Mouse (Mus musculus) adipocyte (in vitro differentiated cells): ENCODE measurements at regions not wholly inside any gene's neighbourhood (a gene's known extent, or its start where the extent isn't known, plus 50 kb on each side); places are given as distances from the start of the nearest gene placed in this dataset.
A peak's percentile ranks its signal among the peaks of the same experiment; 100 is the strongest.

ENCODE experiments used
- DNase-seq: peaks from one replicate; pipeline ENCODE4 v3.0.0-alpha.2; 2016; ENCODE audit warnings: low spot score

- no peak for DNase-seq
Observed at GRCm38 (mm10) chr4:148723208-148723607, 80.1 kb downstream of the Gm572 start.

DNA sequence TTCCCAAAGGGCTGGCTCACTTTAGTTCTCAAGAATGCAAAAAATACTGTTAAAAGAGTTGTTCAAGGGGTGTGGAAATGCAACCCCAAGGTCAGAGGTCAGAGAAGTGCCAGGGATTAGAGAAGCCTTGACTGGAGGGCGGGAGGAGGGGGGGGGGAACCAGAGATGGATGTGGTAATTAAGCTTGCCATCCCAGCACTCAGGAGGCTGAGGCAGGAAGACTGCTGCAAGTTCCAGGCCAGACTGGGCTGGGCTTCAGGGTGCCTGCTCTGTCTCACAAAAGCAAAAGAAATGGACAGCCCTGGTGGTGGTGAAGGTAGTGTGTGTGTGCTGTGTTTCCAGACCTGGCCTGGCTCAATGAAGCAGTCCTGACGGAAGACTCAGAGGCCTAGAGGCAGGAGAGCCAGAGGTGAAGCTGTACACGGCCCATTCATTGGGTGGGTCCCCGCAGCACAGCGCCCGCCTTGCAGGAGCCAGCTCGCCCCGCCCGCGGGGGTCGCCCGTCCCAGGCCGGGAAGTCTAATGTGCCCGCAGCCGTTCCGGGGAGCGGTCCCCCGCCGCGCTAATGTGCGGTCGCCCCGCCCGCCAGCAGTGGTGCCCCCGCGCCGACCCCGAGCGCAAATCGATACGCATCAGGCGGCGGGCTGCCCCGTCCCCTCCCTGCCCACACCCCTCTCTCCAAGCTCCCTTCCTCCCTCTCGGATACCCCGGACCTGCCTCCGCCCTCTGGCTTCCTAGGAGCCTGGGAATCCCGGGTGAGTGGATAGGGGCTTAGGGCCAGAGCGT lies 80.1 kb upstream of the Casz1 start:
- no peak for DNase-seq

DNA sequence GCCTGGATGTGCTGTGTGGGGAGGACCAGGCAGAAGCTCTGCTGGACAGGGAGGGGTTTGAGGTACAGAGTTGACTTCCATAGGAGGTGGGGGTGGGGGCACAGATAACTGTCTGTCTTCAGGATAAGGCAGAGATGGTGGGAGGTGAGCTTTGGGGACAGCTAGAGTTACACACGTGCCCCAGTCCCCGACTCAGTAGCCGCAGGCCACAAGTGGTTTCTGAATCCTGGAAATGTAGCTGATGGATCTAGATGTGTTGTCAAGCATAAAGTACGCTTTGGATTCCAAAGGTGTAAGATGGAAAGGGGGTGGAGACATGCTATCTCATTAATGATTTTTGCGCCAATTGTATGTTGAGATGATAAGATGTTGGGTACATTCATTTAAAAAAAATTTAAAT lies 75.4 kb upstream of the Casz1 start:
- no peak for DNase-seq

DNA sequence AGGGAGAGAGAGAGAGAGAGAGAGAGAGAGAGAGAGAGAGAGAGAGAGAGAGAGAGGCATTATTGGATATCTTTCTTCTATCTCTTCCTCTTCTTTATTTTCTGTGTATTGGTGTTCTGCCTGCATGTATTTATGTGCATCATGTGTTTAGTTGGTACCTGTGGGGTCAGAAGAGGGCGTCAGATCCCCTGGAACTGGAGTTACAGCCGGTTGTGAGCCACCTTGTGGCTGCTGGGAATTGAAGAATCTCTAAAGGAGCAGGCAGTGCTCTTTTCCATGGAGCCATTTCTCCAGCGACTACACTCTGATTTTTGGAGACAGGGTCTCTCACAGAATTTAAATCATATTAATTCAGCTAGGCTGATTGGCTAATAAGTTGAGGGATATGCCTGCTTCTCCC lies 72.6 kb upstream of the Casz1 start:
- no peak for DNase-seq

GRCm38 (mm10) chr4:148734061-148734460 lies 70.2 kb upstream of the Casz1 start:
- DNase-seq = no peak

DNA sequence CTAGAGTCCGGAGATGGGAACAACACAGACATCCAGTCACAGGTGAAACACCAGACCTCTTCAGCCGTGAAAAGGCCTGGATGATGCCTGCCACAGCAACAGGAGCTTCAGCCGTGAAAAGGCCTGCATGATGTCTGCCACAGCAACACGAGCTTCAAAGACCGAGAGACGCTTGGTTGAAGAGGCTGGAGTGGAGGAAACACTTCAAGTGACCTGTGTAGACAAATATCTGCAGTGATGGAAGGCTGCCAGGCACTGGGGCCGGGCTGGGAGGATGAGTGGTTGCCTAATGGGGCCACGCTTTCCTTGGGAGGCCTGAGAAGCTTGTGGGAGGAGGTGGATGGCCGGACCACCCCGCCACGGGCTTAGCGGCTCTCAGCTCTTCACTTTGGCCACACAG lies 69.7 kb upstream of the Casz1 start:
- DNase-seq = no peak

DNA sequence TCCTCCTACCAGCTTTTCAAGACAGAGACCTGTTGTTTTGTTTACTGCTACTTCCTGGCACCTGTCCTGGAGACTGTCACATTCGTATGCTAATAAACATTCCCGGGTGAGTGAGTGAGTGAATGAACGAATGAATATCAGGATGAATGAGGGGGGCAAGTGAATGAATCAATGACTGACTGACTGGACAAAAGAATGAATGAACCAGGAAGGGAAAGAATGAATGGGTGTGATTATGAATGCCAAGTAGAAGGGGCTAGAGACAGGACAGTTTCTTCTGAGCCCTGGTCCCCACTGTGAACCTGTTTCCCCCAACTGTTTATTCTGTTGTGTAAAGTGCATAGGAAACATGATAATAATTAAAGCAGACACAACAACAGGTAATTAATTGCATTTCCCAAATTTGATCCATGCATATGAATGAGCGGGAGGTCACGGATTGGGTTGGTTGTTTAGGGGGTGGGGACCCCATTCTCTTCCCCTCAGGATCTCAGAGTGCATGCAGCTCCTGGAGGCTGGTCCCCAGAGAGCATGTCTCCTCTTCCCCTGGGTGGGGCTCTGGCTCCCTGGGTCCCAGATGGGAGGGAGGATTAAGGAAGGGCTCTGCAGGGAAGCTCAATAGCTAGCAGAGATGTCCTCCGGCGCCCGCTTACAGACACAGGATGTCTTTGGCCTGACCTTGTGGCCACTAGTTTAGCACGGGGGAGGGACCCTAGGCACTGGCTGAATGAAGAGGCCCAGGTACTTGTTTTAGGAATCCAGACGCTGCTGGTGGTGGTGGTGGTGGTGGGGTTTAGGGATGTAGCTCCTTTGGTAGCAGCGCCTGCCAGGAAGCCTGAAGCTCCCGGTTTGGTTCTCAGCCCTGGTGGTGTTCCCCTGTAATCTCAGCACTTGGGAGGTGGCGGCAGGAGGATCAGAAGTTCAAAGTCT lies 65.4 kb upstream of the Casz1 start:
- DNase-seq = no peak

- peak; percentile 39 for DNase-seq
Observed at GRCm38 (mm10) chr4:148742549-148743413, 61.4 kb upstream of the Casz1 start.

GRCm38 (mm10) chr4:148743414-148743844 lies 60.8 kb upstream of the Casz1 start:
- no peak for DNase-seq

DNA sequence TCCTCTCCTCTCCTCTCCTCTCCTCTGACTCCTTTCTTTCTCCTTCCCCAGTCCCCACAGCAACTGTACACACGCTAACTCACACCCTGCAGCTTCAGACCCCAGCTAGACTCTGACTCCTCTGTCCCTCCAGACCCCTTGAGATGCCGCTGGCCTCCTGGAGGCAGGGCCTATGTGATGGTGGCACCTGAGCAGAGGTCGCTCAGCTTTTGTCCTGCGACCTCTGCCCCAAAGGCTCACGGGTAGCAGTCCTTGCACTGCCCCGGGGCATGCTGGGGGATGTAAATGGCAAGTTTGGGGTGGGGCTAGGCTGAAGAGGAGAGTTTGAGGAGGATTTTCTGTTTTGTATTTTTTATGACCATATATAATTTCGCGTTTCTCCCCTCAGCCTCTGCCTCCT lies 60.2 kb upstream of the Casz1 start:
- no peak for DNase-seq

DNA sequence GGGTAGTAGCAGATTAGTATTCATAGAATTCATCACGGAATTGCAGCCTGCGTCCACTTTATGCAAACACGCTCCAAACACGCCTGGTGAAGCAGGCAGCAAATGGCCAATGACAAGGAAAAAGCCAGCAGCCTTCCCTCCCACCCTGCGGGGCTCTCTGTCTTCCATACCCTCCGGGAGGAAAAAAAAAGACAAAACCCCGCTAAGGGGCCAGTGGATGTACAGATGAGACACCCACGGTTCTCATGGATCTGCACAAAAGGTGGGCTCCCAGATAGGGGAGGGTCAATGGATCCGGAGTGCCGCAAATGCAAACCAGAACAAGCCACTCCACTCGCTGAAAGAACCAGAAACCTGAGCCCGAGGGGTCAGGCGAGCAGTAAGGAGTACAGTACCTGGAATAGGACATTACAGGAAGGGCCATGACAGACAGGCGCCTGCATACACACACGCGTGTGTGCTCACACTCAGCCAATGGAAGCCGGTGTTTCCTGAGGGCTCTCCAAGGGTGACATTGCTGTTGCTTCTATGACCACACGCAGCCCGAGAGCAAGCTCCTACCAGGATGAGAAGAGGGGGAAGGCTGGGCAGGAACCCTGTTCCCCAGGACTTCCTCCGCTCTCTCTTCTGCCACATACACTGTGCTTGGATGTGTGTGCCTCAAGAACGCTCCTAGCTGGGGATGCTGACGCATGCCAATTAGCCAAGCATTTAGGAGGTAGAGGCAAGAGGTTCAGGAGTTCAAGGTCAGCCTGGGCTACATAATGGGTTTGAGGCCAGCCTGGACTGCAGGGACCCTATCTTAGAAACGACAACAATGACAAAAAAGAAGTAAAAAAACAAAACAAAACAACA lies 57.5 kb upstream of the Casz1 start:
- DNase-seq = no peak

DNA sequence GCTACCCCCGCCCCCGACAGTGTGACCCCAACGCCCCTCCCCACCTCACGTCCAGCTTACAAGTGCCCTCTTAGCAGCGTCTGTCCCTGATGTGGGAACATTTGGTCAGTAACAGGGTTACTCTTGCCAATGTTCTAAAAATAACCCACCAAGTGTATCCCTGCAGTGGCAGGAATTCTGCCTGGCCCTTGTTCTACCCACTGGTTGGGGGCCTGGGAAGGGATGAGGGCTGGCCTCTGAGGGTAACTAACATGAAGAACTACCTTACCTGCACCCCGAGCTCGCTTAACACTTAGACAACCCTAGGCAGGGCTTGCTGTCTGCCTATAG lies 56.9 kb upstream of the Casz1 start:
- DNase-seq = no peak

DNA sequence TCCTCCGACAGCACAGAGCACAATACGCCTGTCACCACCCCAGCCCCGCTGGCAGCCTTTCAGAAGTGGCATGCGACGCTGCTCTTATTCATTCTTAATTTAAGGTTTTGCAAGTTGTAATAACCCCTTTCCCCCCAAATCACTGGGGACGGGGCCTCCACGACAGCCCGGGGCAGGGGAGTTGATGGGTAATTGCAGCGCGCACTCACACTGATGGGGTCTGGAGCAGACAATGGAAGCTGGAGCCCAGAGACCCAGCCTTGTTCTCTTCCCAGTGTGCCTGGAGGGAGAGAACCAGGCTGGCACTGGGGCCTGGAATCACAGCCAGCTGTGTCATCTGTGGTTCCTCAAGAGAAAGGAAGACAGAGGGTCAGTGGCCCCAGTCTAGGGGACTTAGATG lies 54.2 kb upstream of the Casz1 start:
- DNase-seq = no peak

DNA sequence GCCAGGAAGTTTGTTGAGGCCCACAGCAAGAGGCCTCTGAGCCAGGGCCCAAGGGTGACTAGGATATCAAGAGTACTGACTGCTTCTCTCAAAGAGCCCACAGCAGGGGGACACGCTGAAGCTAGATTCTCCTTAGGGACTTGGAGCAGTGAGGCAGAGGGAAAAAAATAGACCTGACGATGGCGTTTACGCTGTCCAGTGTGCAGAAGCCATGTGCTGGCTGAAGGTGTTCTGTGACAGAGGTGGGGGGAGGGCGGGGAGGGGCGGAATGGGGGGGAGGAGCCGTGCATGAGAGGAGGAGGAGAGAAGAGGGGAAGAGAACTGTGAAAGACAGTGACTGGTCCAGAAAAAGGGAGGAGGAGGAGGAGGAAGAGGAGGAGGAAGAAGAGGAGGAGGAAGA lies 52.6 kb upstream of the Casz1 start:
- DNase-seq = no peak

GRCm38 (mm10) chr4:148752360-148753093 lies 51.7 kb upstream of the Casz1 start:
- DNase-seq = no peak

GRCm38 (mm10) chr4:148753143-148753798 lies 51.0 kb upstream of the Casz1 start:
- no peak for DNase-seq

GRCm38 (mm10) chr4:148753849-148754248 lies 50.4 kb upstream of the Casz1 start:
- DNase-seq = no peak
